Mouse (Mus musculus) ES-CJ7 (cell line): ENCODE results near the gene Lss.

ENCODE experiments used
- DNase-seq: peaks from one replicate; pipeline ENCODE4 v3.0.0; 2011; ENCODE audit warnings: low read depth, low spot score

The Lss gene

DNA sequence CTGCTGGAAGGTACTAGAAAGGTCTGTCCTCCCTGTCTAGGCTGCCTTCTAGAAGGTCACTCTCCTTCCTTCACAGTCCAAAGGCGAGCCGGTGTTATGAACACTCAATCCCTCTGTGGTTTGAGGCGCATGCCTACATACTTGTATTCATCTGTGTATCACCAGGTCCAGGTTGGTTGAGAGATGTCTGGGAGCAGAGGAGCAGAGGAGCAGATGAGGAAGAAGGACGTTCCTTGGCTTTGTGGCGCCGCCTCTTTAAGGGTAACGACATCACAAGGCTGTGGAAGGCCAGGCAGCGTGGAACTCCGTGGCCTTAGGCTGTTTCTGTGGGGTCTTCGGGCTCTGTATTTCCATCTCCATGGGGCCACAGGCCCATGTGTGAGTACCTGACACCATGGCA is 30.6 kb downstream of the Lss start, which contains the start of gene Spatc1l:
Gene Spatc1l, plus strand, starts transcription at position 301 of the 400 bp plus-strand sequence.
- no peak for DNase-seq

DNA sequence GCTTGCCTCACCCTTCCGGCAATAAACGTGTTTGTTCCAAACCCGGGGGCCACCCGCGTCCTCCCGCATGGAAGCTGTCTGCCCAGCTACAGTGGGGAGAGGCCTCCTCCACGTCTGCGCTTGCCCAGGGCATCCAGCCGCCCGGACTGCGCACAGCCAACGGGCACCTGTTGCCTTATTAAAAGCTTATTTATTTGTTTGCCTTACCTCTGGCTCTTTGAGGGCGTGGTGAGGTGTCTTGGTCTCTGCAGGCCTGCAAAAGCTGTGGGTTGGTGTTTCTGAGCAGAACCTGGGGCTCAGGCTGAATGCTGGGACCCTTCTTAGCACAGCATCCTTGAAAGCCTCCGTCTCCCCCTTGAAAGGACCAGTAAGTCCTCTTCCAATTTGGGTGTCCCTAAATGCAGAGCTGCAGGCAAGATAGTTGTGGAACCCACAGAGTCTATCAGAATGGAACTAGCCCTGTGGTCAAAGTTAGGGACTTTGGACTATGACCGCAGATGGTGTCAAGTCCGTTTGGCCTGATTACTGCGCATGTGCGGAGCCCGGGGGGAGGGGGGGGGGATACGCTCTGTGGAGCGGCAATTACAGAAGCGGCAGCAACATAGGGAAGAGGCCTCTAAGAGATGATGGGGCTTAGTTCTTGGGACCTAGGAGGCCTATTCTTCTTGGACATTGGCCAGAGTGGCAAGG is 38.8 kb downstream of the Lss start:
- no peak for DNase-seq

DNA sequence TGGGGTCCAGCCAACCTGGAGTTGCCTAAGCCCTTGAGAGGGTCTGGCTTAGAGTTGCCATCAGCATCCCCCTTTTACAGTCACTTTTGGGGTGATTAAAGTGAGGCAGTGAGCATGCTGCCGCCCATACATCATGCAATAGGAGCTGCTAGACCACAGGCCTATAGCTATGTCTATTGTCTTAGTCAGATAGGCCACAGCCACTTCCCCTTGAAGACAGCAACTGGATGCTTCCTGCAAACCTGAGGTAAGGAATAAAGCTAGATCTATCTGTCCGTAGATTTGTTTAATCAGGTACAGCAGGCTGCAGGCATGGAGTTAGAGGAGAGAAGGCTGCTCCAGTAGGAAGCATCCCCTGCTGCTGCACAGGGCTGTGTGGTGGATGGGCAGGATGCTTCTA is 39.7 kb downstream of the Lss start:
- no peak for DNase-seq

DNA sequence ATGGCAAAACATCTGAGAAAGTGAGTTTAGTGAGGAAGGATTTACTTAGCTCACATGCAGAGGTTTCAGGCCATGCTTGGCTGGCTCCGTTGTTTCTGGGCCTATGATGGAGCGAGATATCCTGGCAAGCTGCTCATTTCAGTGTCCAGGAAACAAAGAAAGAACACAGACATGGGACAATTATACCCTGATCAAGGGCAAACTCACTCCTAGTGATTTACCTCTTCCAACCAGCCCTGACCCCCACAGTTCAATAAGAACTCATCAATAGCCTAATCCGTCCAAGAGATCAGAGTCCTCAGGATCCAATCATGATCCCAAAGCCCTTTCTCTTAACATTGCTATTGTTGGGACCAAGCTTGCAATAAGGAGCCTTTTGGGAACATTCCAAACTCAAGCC is 40.8 kb downstream of the Lss start:
- no peak for DNase-seq

DNA sequence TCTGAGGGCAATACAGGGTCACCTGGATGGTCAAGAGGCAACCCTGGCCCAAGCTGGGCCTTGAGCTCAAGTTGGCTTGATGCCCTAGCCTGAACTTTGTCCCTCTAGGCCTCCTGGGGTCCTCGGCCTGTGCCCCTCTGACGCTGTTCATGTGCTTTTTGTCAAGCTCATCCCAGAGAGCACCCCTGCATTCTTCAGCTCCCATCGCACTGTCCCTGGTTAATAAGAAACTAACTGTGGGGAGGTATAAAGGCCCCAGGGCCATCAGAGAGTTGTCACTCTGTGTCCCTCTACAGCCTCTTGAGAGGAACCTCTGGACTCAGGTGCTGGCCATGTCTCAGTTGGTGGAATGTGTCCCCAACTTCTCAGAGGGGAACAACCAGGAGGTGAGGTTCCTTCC is 44.0 kb downstream of the Lss start, which contains the start of gene Ftcd:
Gene Ftcd, plus strand, starts transcription at position 275 of the 400 bp plus-strand sequence.
- DNase-seq: no peak

DNA sequence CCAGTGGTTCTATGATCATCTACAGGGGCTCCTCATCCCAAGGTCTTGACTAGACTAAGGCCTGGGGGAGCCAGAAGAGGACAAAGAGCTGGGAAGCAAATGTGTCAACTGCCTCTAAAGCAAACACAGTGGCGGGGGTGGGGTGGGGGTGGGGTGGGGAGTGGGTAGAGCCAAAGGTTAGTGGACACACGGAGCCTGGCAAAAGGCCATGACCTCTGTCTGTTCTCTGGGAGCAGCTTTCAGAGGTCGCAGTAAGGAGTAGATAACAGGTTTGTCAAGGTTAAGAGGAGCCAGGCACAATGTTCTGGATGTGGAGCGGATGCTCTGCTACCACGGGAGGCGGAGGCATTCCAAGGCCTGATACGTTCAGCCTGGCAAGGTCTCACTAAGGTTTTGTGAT is 45.5 kb downstream of the Lss start:
- DNase-seq: no peak

DNA sequence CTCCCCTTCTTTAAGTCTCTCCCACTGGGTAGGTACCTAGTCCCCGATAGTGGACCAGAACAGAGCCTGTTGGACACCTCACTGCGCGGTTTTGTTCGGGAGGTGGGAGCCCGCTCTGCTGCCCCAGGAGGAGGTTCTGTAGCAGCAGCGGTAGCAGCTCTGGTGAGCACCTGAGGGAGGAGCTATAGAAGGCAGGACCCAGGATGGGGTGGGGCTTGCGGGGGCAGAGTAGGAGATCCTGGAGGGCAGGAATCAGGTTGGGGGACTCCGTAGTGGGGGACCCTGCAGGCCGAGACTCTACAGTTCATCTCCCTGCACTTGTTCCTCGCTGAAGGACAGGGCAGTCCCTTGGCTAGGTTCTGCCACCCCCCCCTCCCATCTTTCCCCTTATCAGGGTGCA is 52.8 kb downstream of the Lss start:
- DNase-seq: no peak

DNA sequence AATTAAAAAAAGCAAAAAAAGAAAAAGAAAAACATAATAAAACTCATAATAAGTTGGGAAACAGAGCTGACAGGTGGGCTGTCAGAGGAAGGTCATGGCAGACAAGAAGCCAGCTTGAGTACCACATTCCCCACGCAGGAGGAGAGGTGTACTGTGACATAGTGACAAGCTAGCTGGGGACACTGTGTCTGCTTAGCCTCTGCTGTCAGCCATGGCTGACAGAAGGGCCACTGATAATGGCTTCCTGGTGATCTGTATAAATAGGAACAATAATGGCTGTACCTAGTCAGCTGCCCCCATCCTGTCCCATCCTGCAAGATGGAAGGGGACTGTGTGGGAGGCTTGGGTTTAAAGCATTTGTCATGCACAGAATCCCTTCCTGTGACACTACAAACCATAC is 54.8 kb downstream of the Lss start:
- no peak for DNase-seq

DNA sequence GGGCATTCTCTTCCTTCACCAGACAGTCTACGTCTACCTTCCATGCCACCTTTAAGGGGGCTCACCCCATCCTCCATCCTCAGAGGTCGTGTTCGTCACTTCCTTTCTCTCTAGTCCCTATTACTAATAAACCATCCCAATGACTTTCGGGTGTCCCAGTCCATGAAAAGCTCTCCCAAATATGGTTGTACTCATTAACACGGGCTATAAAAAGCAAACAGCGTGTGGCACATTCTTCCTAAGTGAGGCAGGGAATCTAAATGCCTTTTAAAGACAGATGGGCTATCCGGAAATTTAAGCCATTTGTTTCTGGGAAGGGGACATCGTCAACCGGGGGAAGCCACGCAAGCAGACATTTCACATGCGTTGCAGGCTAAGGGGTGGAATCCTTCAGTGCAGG is 58.8 kb downstream of the Lss start:
- DNase-seq: no peak

DNA sequence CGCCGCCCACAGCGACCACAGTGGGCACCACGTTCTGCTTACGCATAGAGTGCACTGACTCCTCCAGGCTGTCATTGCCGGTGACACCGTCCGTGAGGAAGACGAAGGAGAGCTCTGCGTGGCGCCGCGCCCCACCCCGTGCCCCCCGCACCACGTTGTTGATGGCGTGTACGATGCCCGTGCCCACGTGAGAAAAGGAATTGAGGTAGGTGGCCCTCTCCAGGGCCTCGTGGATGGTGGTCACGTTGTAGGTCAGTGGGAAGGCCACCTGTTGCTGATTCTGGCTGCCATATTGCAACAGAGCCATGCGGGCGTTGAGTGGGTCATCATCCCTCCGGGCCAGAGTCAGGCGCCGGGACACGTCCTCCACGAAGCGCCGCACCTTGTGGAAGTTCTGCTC is 65.0 kb downstream of the Lss start:
- DNase-seq: no peak

DNA sequence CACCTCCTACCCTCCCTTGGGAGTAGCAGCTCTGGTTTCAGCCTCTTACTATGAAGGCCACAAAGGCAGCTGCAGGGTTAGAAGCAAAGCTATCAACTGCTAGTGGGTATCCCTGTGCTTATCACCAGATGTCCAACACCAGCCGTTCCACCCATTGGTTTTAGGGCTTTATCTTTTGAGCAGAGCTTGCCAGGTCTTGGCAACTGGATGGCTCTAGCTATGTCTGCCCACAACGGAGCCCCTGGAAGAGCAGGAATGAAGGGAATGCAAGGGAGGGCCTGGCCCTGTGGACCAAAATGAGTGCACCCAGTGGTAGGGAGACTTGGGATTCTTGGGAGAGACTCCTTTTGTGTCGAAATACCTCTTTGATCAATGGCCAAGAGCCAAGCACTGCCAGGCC is 71.3 kb downstream of the Lss start:
- no peak for DNase-seq
